Mouse (Mus musculus) thymus, adult 2 months (tissue): ENCODE data around the gene Zfpm1. TPM values are rescaled to one million over a fixed set of nuclear protein-coding genes. Genes with fewer than 3 reads are reported as not detected.

ENCODE experiments used
- DNase-seq: peaks from one replicate; pipeline ENCODE4 v3.0.0; 2021
- H3K27ac ChIP-seq: fragments of 200-500 bp; 2 replicates; pipeline ENCODE4 v1.5.1; 2012; ENCODE audit warnings: low read length, control low read depth; ENCODE audit not compliant: control insufficient read depth, insufficient read depth
- H3K27me3 ChIP-seq: fragments of 200-500 bp; 2 replicates; pipeline ENCODE4 v1.6.1; 2012; ENCODE audit warnings: mild to moderate bottlenecking, low read length, moderate library complexity, mixed read lengths; ENCODE audit not compliant: control insufficient read depth, insufficient read depth
- H3K36me3 ChIP-seq: fragments of 200-500 bp; 2 replicates; pipeline ENCODE4 v1.6.1; 2012; ENCODE audit warnings: mild to moderate bottlenecking, low read length, moderate library complexity; ENCODE audit not compliant: control insufficient read depth, insufficient read depth
- H3K4me1 ChIP-seq: fragments of 200-500 bp; replicated peaks from 2 replicates; pipeline ENCODE4 v1.6.1; 2012; ENCODE audit warnings: low read length; ENCODE audit not compliant: control insufficient read depth, insufficient read depth
- H3K4me3 ChIP-seq: fragments of 200-500 bp; 2 replicates; pipeline ENCODE4 v1.5.1; 2012; ENCODE audit warnings: mild to moderate bottlenecking, low read length, control low read depth, moderate library complexity; ENCODE audit not compliant: control insufficient read depth, insufficient read depth
- CTCF ChIP-seq: fragments of 200-500 bp; IDR thresholded peaks from 2 replicates; pipeline ENCODE4 v1.5.1; 2012; ENCODE audit warnings: mild to moderate bottlenecking, control low read depth, low read length, moderate library complexity, borderline replicate concordance; ENCODE audit not compliant: control insufficient read depth, poor library complexity, insufficient read depth; ENCODE audit errors: extremely low read depth
- POLR2A ChIP-seq: fragments of 200-500 bp; IDR thresholded peaks from 2 replicates; pipeline ENCODE4 v1.6.1; 2012; ENCODE audit warnings: mild to moderate bottlenecking, low read length, control low read depth, moderate library complexity; ENCODE audit not compliant: control insufficient read depth, poor library complexity, insufficient read depth; ENCODE audit errors: extremely low read depth
- WGBS: fragments of 180-500 bp; shearing (Covaris S2); methylation state at CpG from one replicate; pipeline ENCODE4 v1.1.7; 2018; 5-methylcytosine and 5-hydroxymethylcytosine counted together
- polyA plus RNA-seq: library from polyadenylated mRNA; depleted of rRNA; stranded (reverse); fragments of >200 nt; gene quantifications from 2 replicates; pipeline ENCODE4 v1.2.3, GENCODE M21; 2012; rRNA removed

The Zfpm1 gene
- 100 and 134 TPM in 2 replicates for polyA plus RNA-seq

DNA sequence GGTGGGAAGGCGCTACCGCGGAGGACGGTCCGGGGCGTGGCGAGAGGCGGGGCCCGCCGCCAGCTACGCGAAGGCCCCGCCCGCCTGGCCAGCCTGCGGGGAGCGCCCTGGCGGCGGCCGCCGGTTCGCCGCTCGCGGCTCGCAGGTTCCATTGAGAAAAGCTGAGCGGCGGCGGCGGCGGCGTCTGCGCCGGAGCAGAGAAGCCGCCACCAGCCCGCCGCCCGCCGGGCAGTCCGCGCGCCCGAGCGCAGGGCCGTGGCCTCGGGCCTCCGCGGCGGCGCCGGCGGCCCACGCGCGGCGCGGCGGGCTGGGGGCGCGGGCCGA is at the start of gene Zfpm1:
Zfpm1 (plus strand) TSS at position 107 of the 324 bp plus-strand sequence.
- Histone ChIP-seq H3K4me1 (peaks cover 49% of the 10 kb centered on the region), H3K4me3 (peak within 1 kb of the TSS; percentile 67), H3K36me3 (no peaks in the 10 kb centered on the region), H3K27ac (peak within 1 kb of the TSS; percentile 16; the same call in 1 of the 2 replicates), H3K27me3 (no peaks in the 10 kb centered on the region)
- no peak for DNase-seq
- WGBS, result 12% methylated on average over 59 of the region's 60 CpGs
- TF ChIP-seq CTCF, result no peak
- 0 out of 2 replicates have a peak, but pooled peaks have one; percentile 39 for TF ChIP-seq POLR2A

DNA sequence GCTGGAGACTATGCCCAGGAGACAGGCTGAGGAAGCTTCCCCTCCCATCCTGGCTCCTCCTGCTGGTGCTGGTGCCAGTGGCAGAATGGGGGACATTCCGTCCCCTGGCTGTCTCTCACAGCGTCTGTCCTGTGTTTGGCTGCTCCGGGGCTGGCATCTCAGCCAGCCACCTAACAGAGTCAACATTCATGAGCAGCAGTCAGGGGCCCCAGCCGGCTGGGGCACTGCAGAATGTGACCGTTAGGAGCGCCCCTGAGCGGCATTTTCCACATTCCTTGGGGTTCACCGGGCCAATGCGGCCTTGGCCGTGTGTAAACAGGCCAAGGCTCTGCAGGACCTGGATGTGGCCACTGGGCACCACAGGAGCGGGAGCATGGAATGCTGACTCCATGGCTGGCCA is 47.9 kb upstream of the Zfpm1 start:
- Histone ChIP-seq H3K36me3 (no peaks in the 10 kb centered on the region), H3K4me1 (peaks cover 6% of the 10 kb centered on the region), H3K27ac (no peak overlapping the region), H3K4me3 (no peak overlapping the region), H3K27me3 (peaks cover 11% of the 10 kb centered on the region)
- TF ChIP-seq CTCF (no peak), POLR2A (no peak)
- DNase-seq, result no peak
- 81% methylated on average over 11 of the region's 11 CpGs for WGBS

DNA sequence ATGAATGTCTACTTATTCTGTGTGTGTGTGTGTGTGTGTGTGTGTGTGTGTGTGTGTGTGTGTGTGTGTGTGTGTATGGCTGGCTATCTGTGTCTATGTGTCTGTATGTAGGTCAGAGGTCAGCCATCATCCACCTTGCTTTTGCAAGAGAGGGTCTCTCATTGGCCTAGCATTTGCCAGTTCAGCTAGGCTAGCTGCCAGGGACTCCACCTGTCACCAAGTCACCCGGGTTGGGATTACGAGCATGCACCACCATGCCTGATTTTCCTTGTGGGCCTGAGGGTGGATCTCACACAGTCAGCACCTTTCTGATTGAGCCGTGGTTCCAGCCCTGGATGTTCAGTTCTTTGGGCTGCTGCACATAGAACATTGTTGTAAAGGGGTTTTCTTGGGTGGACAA is 45.4 kb upstream of the Zfpm1 start:
- Histone ChIP-seq H3K4me3 (no peak overlapping the region), H3K36me3 (no peaks in the 10 kb centered on the region), H3K27ac (no peak overlapping the region), H3K27me3 (no peaks in the 10 kb centered on the region), H3K4me1 (no peaks in the 10 kb centered on the region)
- no peak for DNase-seq
- 94% methylated on average over 3 of the region's 3 CpGs for WGBS
- TF ChIP-seq CTCF (no peak), POLR2A (no peak)

DNA sequence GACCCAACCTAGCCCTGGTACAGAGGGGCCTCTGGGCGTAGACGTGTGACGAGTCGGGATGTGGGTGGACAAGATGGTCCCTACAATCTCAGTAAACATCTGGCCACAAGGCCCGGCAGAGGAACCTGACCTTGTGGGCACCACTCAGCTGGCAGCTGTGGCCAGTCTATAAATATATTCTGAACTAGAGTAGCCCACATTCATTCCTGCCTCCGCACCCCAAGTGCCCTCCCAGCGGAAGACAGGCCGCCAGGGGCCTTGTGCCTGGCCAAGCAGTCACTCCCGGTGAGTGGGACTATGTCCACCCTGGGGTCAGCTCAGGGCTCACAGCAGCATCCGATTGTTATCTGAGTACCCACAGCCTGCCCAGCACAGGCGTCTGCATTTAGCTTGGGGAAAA is 43.7 kb upstream of the Zfpm1 start:
- 82% methylated on average over 11 of the region's 11 CpGs for WGBS

DNA sequence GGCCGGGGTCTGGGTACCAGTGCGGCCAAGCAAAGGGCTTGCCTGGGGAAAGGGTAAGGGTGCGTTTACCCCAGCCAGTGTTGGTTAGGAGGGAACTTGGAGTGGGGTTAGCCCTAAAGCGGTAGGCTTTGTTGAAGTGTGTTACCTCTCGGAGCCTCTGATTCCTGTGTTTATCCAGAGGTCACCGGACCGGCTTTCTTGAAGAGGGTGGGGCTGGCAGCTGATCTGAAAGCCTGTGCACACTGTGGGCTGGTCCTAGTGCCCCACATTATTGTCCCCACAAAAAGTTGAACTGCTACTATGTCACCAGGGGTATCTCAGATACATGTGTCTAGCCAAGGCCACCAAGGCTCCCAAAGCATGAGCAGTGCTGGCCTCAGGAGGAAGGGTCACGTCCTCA is 43.2 kb upstream of the Zfpm1 start:
- WGBS, result 87% methylated on average over 8 of the region's 8 CpGs
- H3K27me3 ChIP-seq, result no peaks in the 10 kb centered on the region
- H3K4me3 ChIP-seq, result no peak overlapping the region
- no peak overlapping the region for H3K27ac ChIP-seq
- H3K36me3 ChIP-seq, result no peaks in the 10 kb centered on the region
- TF ChIP-seq CTCF (no peak), POLR2A (no peak)
- no peaks in the 10 kb centered on the region for H3K4me1 ChIP-seq
- DNase-seq, result no peak

More for the DNA sequence above, 43.7 kb upstream of the Zfpm1 start:
- Histone ChIP-seq H3K27ac (no peak overlapping the region), H3K27me3 (no peaks in the 10 kb centered on the region), H3K4me1 (no peaks in the 10 kb centered on the region), H3K36me3 (no peaks in the 10 kb centered on the region), H3K4me3 (no peak overlapping the region)
- no peak for TF ChIP-seq CTCF
- no peak for TF ChIP-seq POLR2A
- DNase-seq, result no peak

DNA sequence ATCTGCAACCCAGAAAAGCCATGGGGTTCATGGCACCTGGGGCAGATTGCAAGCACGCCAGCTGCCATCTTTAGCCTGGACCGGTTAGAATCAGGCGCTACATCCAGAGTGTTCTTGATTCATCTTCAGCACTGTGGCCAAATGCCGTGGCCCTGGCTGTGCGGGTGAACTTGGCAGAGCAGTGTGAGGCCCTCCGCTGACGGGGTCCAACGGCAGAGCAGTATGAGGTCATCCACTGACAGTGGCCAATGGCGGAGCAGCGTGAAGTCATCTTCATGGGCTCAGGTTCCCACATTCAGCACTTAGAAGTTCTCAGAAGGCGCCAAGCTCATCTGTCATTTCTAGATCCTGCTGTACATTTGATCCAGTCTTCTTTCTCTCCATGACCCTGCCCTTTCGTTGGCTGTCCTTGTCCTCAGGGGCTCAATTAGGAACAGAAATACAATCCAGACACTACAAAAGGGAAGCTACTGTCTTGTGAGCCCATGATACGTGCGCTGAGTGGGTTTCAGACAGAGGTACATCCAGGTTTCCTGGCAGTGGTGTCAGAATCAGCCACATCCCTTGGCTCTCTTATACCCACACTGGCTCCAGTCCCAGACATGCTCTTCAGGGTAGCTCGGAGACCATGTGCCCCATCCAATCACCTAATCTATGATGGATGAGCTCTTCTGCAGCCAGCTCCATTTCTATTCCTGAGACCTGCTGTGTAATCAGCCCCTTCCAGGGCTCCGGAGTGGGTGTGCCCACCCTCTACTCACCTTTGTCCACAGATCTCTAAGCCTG is 41.5 kb upstream of the Zfpm1 start:
- Histone ChIP-seq H3K27me3 (no peaks in the 10 kb centered on the region), H3K27ac (no peak overlapping the region), H3K4me1 (no peaks in the 10 kb centered on the region), H3K36me3 (no peaks in the 10 kb centered on the region), H3K4me3 (no peak overlapping the region)
- DNase-seq, result no peak
- 91% methylated on average over 16 of the region's 16 CpGs for WGBS
- no peak for TF ChIP-seq POLR2A

DNA sequence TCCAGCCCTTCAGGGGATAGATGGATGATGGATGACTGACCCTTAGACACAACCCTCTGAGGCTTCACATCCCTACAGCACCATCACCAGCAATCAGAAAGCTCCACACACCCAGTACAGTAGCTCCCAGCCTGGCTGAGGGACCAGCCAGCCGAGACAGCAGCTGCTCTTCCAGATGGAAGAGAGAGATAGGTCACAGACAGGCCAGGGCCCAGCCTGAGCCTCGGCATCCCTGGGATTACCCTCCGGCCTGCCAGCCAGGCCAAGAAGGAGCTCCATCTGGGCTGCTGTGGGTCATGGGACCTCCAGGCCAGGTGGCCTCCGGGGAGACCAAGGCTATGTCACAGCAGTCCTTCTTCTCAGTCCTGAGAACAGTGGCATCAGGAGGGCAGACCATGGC is 38.6 kb upstream of the Zfpm1 start:
- DNase-seq, result no peak
- 92% methylated on average over 4 of the region's 4 CpGs for WGBS
- Histone ChIP-seq H3K4me3 (no peak overlapping the region), H3K27me3 (no peaks in the 10 kb centered on the region), H3K36me3 (no peaks in the 10 kb centered on the region), H3K27ac (no peak overlapping the region), H3K4me1 (no peaks in the 10 kb centered on the region)
- no peak for TF ChIP-seq CTCF
- no peak for TF ChIP-seq POLR2A

DNA sequence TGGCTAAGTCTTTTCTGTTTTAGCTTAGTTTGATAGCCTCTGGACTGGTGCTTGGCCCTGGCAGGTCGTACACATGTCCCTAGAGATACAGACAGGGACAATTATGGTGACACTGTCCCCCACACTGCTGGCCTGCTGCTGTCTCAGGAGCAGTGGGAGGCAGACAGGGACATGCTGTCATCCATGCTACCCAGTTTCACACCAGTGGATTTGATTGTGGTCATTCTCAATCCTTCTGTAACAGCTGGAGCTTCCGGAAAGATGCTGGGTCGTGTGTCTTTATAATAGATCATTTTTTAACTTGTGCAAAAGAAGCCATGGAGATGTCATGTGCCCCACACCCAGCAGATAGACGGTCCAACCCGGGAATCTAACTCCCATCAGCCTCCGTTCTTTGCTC is 36.8 kb upstream of the Zfpm1 start:
- Histone ChIP-seq H3K4me3 (no peak overlapping the region), H3K27ac (no peak overlapping the region), H3K4me1 (no peaks in the 10 kb centered on the region), H3K36me3 (no peaks in the 10 kb centered on the region), H3K27me3 (no peaks in the 10 kb centered on the region)
- TF ChIP-seq CTCF, result no peak
- TF ChIP-seq POLR2A, result no peak
- WGBS, result 91% methylated on average over 6 of the region's 6 CpGs
- no peak for DNase-seq
